ENCODE assay signal across 27 mouse cellular contexts in genomic region chr2:59342591-59343210, GRCm38 (mm10).
A peak's percentile ranks its signal among the peaks of the same experiment; 100 is the strongest.
DNase-seq lines count a peak whose midpoint lies in the region; ATAC-seq and TF ChIP-seq lines count a peak whose summit lies in the region.
"Had no signal": no experiment of that assay in that cellular context is flagged by ENCODE, and none has a peak within 500 bp of the region (broad histone marks: within the 10 kb centered on the region; RNA-seq: fewer than 3 reads in every experiment).

No protein-coding gene starts in this region.

- DNase-seq in heart, adult 11 months, result peak; percentile 91
- no peak for DNase-seq in heart, postnatal 10 days
- DNase-seq in liver, embryonic 13.5 days, result no peak
- no peak for DNase-seq in liver, embryonic 11.5 days (ENCODE audit: low spot score)
- DNase-seq in embryo, embryonic 10 days (ENCODE audit: low spot score), result no peak
- no peak for DNase-seq in cerebellum, adult 11 months
- DNase-seq: adrenal gland, adult 8-10 months; adrenal gland, postnatal 25 days; cerebellum, adult 11-12 months; cerebellum, adult 8-10 months; cerebellum, postnatal 10 days; cerebellum, postnatal 36 days; forebrain, postnatal 0 days; gastrocnemius, adult 2 months; gastrocnemius, postnatal 14 days; heart, postnatal 36 days had no signal

- 75% methylated on average over 6 of the region's 6 CpGs for WGBS in liver, embryonic 13.5 days (ENCODE audit: insufficient replicate concordance)
- WGBS in liver, embryonic 11.5 days, result 82% methylated on average over 6 of the region's 6 CpGs

- peaks cover 41% of the 10 kb centered on the region for H3K36me3 ChIP-seq in liver, embryonic 13.5 days
- peaks cover 15% of the 10 kb centered on the region; the same call in 1 of the 2 replicates for H3K36me3 ChIP-seq in liver, embryonic 11.5 days (ENCODE audit: control insufficient read depth, insufficient read depth, low read length)

- intact Hi-C loops in heart, postnatal 10 days (cut with DNase I), result no loop called here

- TF ChIP-seq CTCF in bone marrow macrophage, adult 2 months (IDR thresholded peaks at IDR 0.05; ENCODE audit: low read depth, low read length), result no peak

- 0 out of 2 replicates have a peak, but pooled peaks have one; percentile 15 for ATAC-seq in liver, embryonic 13.5 days (ENCODE audit: low read depth)
- ATAC-seq in liver, embryonic 11.5 days (replicated peaks; ENCODE audit: low FRiP score), result no peak
- ATAC-seq in granulocyte monocyte progenitor cell, adult 5-6 weeks (replicated peaks; ENCODE audit: poor library complexity, severe bottlenecking), result peak; percentile 47
- ATAC-seq: activated CD4-positive, CD25-positive, alpha-beta regulatory T cell, adult 4 months; forebrain, embryonic 14.5 days; forebrain, postnatal 0 days; hindbrain, postnatal 0 days; inflammation-experienced regulatory T-cells, adult 6 months; intestine, embryonic 16.5 days had no signal

- H3K4me3 ChIP-seq in liver, embryonic 13.5 days (replicated peaks), result no peak overlapping the region
- no peak overlapping the region for H3K4me3 ChIP-seq in liver, embryonic 11.5 days (ENCODE audit: low read depth, low read length)
- H3K4me3 ChIP-seq in bone marrow macrophage, adult 2 months (ENCODE audit: insufficient read depth, low read length), result no peak overlapping the region
- H3K4me3 ChIP-seq: embryonic facial prominence, embryonic 12.5 days; embryonic facial prominence, embryonic 15.5 days; gastrocnemius, adult 2 months; hindbrain, embryonic 10.5 days had no signal

- TF ChIP-seq POLR2A in bone marrow macrophage, adult 2 months (IDR thresholded peaks at IDR 0.05; ENCODE audit: borderline replicate concordance, low read depth, low read length), result no peak

- H3K4me2 ChIP-seq in liver, embryonic 13.5 days, result no peak overlapping the region
- H3K4me2 ChIP-seq in liver, embryonic 11.5 days, result no peak overlapping the region
- H3K4me2 ChIP-seq: embryonic facial prominence, embryonic 12.5 days; embryonic facial prominence, embryonic 15.5 days; hindbrain, embryonic 14.5 days had no signal

- H3K27me3 ChIP-seq in liver, embryonic 13.5 days, result no peaks in the 10 kb centered on the region
- no peaks in the 10 kb centered on the region for H3K27me3 ChIP-seq in liver, embryonic 11.5 days (replicated peaks; ENCODE audit: control insufficient read depth, insufficient read depth, low read length)
- H3K27me3 ChIP-seq: embryonic facial prominence, embryonic 12.5 days; embryonic facial prominence, embryonic 15.5 days had no signal

- no peak overlapping the region for H3K9ac ChIP-seq in liver, embryonic 13.5 days
- no peak overlapping the region for H3K9ac ChIP-seq in liver, embryonic 11.5 days (ENCODE audit: low read depth, low read length)
- H3K9ac ChIP-seq: embryonic facial prominence, embryonic 12.5 days; embryonic facial prominence, embryonic 15.5 days; forebrain, postnatal 0 days; hindbrain, embryonic 14.5 days had no signal

- H3K4me1 ChIP-seq in liver, embryonic 13.5 days (replicated peaks), result no peaks in the 10 kb centered on the region
- no peaks in the 10 kb centered on the region for H3K4me1 ChIP-seq in liver, embryonic 11.5 days (replicated peaks; ENCODE audit: control insufficient read depth, insufficient read depth, low read length)
- peaks cover 40% of the 10 kb centered on the region for H3K4me1 ChIP-seq in bone marrow macrophage, adult 2 months (ENCODE audit: control insufficient read depth, insufficient read depth, low read length)

- H3K9me3 ChIP-seq in liver, embryonic 13.5 days (replicated peaks), result no peaks in the 10 kb centered on the region
- no peaks in the 10 kb centered on the region for H3K9me3 ChIP-seq in liver, embryonic 11.5 days (ENCODE audit: control insufficient read depth, low read length)
- H3K9me3 ChIP-seq: embryonic facial prominence, embryonic 12.5 days; embryonic facial prominence, embryonic 15.5 days; hindbrain, embryonic 10.5 days had no signal

- H3K27ac ChIP-seq in liver, embryonic 13.5 days, result no peak overlapping the region
- H3K27ac ChIP-seq in liver, embryonic 11.5 days (ENCODE audit: low read depth, low read length), result no peak overlapping the region
- peak overlapping the region; percentile 54 for H3K27ac ChIP-seq in bone marrow macrophage, adult 2 months (ENCODE audit: insufficient read depth, low read depth, low read length)
- H3K27ac ChIP-seq: embryonic facial prominence, embryonic 12.5 days; embryonic facial prominence, embryonic 15.5 days; gastrocnemius, adult 2 months; hindbrain, embryonic 10.5 days; hindbrain, embryonic 14.5 days; hindbrain, postnatal 0 days had no signal
